Mouse (Mus musculus): ENCODE measurements around the gene Dusp13. TPM values are rescaled to one million over a fixed set of nuclear protein-coding genes. Genes with fewer than 3 reads are reported as not detected.
A peak's percentile ranks its signal among the peaks of the same experiment; 100 is the strongest.

The Dusp13 gene
- polyA plus RNA-seq (2015; fragmentation: Nextera tagmentation; extraction: Ambion mirVana) = not detected in 2 replicates

- WGBS = under 1% methylated on average over 26 of the region's 26 CpGs
- peak within 1 kb of the TSS; percentile 76 for H3K4me3 ChIP-seq
- H3K27me3 ChIP-seq = no peaks in the 10 kb centered on the region
- H3K36me3 ChIP-seq (ENCODE audit: poor library complexity, severe bottlenecking) = no peaks in the 10 kb centered on the region
- H3K4me2 ChIP-seq = peak within 1 kb of the TSS; percentile 76
- peak; percentile 78 for ATAC-seq
- H3K27ac ChIP-seq = peak within 1 kb of the TSS; percentile 77
- peak within 1 kb of the TSS; percentile 91 for H3K9ac ChIP-seq
- H3K4me1 ChIP-seq = peaks cover 27% of the 10 kb centered on the region
- H3K9me3 ChIP-seq (replicated peaks) = no peaks in the 10 kb centered on the region
Observed at GRCm38 (mm10) chr14:21750881-21751542, at the start of gene Dusp13. Gene Dusp13 (minus strand): TSS chr14:21751181.

GRCm38 (mm10) chr14:21800641-21801040, 49.7 kb upstream of the Dusp13 start:
- Histone ChIP-seq H3K4me3 (no peak overlapping the region), H3K9me3 (replicated peaks) (no peaks in the 10 kb centered on the region), H3K4me2 (no peak overlapping the region), H3K27ac (no peak overlapping the region), H3K9ac (no peak overlapping the region), H3K4me1 (no peaks in the 10 kb centered on the region), H3K36me3 (ENCODE audit: poor library complexity, severe bottlenecking) (peaks cover 9% of the 10 kb centered on the region; the same call in 1 of the 2 replicates), H3K27me3 (no peaks in the 10 kb centered on the region)
- ATAC-seq = no peak
- 95% methylated on average over 4 of the region's 4 CpGs for WGBS

- H3K9me3 ChIP-seq (replicated peaks) = no peaks in the 10 kb centered on the region
- no peak overlapping the region for H3K4me3 ChIP-seq
- 0 out of 2 replicates have a peak, but pooled peaks cover 7% of the 10 kb centered on the region for H3K4me1 ChIP-seq
- no peak overlapping the region for H3K9ac ChIP-seq
- ATAC-seq = no peak
- H3K4me2 ChIP-seq = no peak overlapping the region
- peaks cover 41% of the 10 kb centered on the region for H3K36me3 ChIP-seq (ENCODE audit: poor library complexity, severe bottlenecking)
- WGBS = 97% methylated on average over 6 of the region's 6 CpGs
- H3K27me3 ChIP-seq = no peaks in the 10 kb centered on the region
- no peak overlapping the region for H3K27ac ChIP-seq
Observed at GRCm38 (mm10) chr14:21792250-21792649, 41.3 kb upstream of the Dusp13 start.

GRCm38 (mm10) chr14:21791722-21792121, 40.7 kb upstream of the Dusp13 start:
- no peak overlapping the region for H3K27ac ChIP-seq
- 94% methylated on average over 4 of the region's 4 CpGs for WGBS
- ATAC-seq = no peak

GRCm38 (mm10) chr14:21790585-21791251, 39.7 kb upstream of the Dusp13 start:
- no peak overlapping the region for H3K4me3 ChIP-seq
- H3K27me3 ChIP-seq = no peaks in the 10 kb centered on the region
- ATAC-seq = no peak
- 93% methylated on average over 9 of the region's 9 CpGs for WGBS
- H3K36me3 ChIP-seq (ENCODE audit: poor library complexity, severe bottlenecking) = peaks cover 46% of the 10 kb centered on the region
- H3K4me1 ChIP-seq = peaks cover 13% of the 10 kb centered on the region
- H3K4me2 ChIP-seq = no peak overlapping the region
- H3K9me3 ChIP-seq (replicated peaks) = no peaks in the 10 kb centered on the region
- no peak overlapping the region for H3K9ac ChIP-seq
- no peak overlapping the region for H3K27ac ChIP-seq

More at GRCm38 (mm10) chr14:21791722-21792121, 40.7 kb upstream of the Dusp13 start:
- H3K9me3 ChIP-seq (replicated peaks) = no peaks in the 10 kb centered on the region
- H3K9ac ChIP-seq = no peak overlapping the region
- peaks cover 8% of the 10 kb centered on the region for H3K4me1 ChIP-seq
- no peaks in the 10 kb centered on the region for H3K27me3 ChIP-seq
- H3K4me3 ChIP-seq = no peak overlapping the region
- H3K4me2 ChIP-seq = no peak overlapping the region
- H3K36me3 ChIP-seq (ENCODE audit: poor library complexity, severe bottlenecking) = peaks cover 41% of the 10 kb centered on the region

GRCm38 (mm10) chr14:21788121-21788520, 37.1 kb upstream of the Dusp13 start:
- peaks cover 6% of the 10 kb centered on the region for H3K4me1 ChIP-seq
- H3K9me3 ChIP-seq (replicated peaks) = no peaks in the 10 kb centered on the region
- H3K9ac ChIP-seq = no peak overlapping the region
- no peaks in the 10 kb centered on the region for H3K27me3 ChIP-seq
- H3K36me3 ChIP-seq (ENCODE audit: poor library complexity, severe bottlenecking) = peaks cover 54% of the 10 kb centered on the region
- no peak overlapping the region for H3K27ac ChIP-seq
- no peak overlapping the region for H3K4me2 ChIP-seq
- 89% methylated on average over 5 of the region's 5 CpGs for WGBS
- no peak for ATAC-seq
- H3K4me3 ChIP-seq = no peak overlapping the region

GRCm38 (mm10) chr14:21787374-21787773, 36.4 kb upstream of the Dusp13 start:
- 82% methylated on average over 3 of the region's 3 CpGs for WGBS
- H3K4me2 ChIP-seq = no peak overlapping the region
- ATAC-seq = no peak
- H3K9me3 ChIP-seq (replicated peaks) = no peaks in the 10 kb centered on the region
- no peak overlapping the region for H3K9ac ChIP-seq
- H3K4me3 ChIP-seq = no peak overlapping the region
- H3K27me3 ChIP-seq = no peaks in the 10 kb centered on the region
- H3K4me1 ChIP-seq = peaks cover 6% of the 10 kb centered on the region
- H3K27ac ChIP-seq = no peak overlapping the region
- H3K36me3 ChIP-seq (ENCODE audit: poor library complexity, severe bottlenecking) = peaks cover 46% of the 10 kb centered on the region

- Histone ChIP-seq H3K4me1 (peaks cover 6% of the 10 kb centered on the region), H3K36me3 (ENCODE audit: poor library complexity, severe bottlenecking) (peaks cover 39% of the 10 kb centered on the region), H3K9me3 (replicated peaks) (no peaks in the 10 kb centered on the region), H3K4me2 (no peak overlapping the region), H3K4me3 (no peak overlapping the region), H3K9ac (no peak overlapping the region), H3K27me3 (no peaks in the 10 kb centered on the region), H3K27ac (no peak overlapping the region)
- 54% methylated on average over 4 of the region's 4 CpGs for WGBS
- no peak for ATAC-seq
Observed at GRCm38 (mm10) chr14:21786500-21786899, 35.5 kb upstream of the Dusp13 start.

GRCm38 (mm10) chr14:21776201-21776600, 25.2 kb upstream of the Dusp13 start:
- Histone ChIP-seq H3K9me3 (replicated peaks) (no peaks in the 10 kb centered on the region), H3K9ac (no peak overlapping the region), H3K36me3 (ENCODE audit: poor library complexity, severe bottlenecking) (peaks cover 38% of the 10 kb centered on the region), H3K27ac (no peak overlapping the region), H3K4me3 (no peak overlapping the region), H3K27me3 (no peaks in the 10 kb centered on the region), H3K4me2 (no peak overlapping the region), H3K4me1 (no peaks in the 10 kb centered on the region)
- ATAC-seq = no peak
- WGBS = 95% methylated on average over 4 of the region's 4 CpGs

GRCm38 (mm10) chr14:21773946-21774345, 23.0 kb upstream of the Dusp13 start:
- peaks cover 7% of the 10 kb centered on the region for H3K4me1 ChIP-seq
- no peak overlapping the region for H3K4me3 ChIP-seq
- ATAC-seq = no peak
- no peaks in the 10 kb centered on the region for H3K9me3 ChIP-seq (replicated peaks)
- H3K27ac ChIP-seq = no peak overlapping the region
- H3K4me2 ChIP-seq = no peak overlapping the region
- 58% methylated on average over 2 of the region's 2 CpGs for WGBS
- H3K9ac ChIP-seq = no peak overlapping the region
- peaks cover 19% of the 10 kb centered on the region for H3K36me3 ChIP-seq (ENCODE audit: poor library complexity, severe bottlenecking)
- no peaks in the 10 kb centered on the region for H3K27me3 ChIP-seq

- peaks cover 18% of the 10 kb centered on the region for H3K4me1 ChIP-seq
- no peak overlapping the region for H3K4me2 ChIP-seq
- no peak overlapping the region for H3K9ac ChIP-seq
- H3K9me3 ChIP-seq (replicated peaks) = no peaks in the 10 kb centered on the region
- no peak overlapping the region for H3K4me3 ChIP-seq
- WGBS = 75% methylated on average over 11 of the region's 11 CpGs
- no peak overlapping the region for H3K27ac ChIP-seq
- ATAC-seq = no peak
- peaks cover 13% of the 10 kb centered on the region for H3K36me3 ChIP-seq (ENCODE audit: poor library complexity, severe bottlenecking)
- H3K27me3 ChIP-seq = no peaks in the 10 kb centered on the region
Observed at GRCm38 (mm10) chr14:21772506-21773281, 21.7 kb upstream of the Dusp13 start.

- H3K4me1 ChIP-seq = peaks cover 29% of the 10 kb centered on the region
- H3K4me2 ChIP-seq = no peak overlapping the region
- no peaks in the 10 kb centered on the region for H3K27me3 ChIP-seq
- no peak overlapping the region for H3K27ac ChIP-seq
- no peak overlapping the region for H3K4me3 ChIP-seq
- H3K36me3 ChIP-seq (ENCODE audit: poor library complexity, severe bottlenecking) = no peaks in the 10 kb centered on the region
- 93% methylated on average over 6 of the region's 6 CpGs for WGBS
- no peaks in the 10 kb centered on the region for H3K9me3 ChIP-seq (replicated peaks)
- ATAC-seq = no peak
- H3K9ac ChIP-seq = no peak overlapping the region
Observed at GRCm38 (mm10) chr14:21766398-21766958, 15.5 kb upstream of the Dusp13 start.
